ENCODE assay signal across 8 mouse cellular contexts in genomic region chr1:131181642-131182527, GRCm38 (mm10). TPM values are rescaled to one million over a fixed set of nuclear protein-coding genes. Genes with fewer than 3 reads are reported as not detected.
DNase-seq lines count a peak whose midpoint lies in the region; ATAC-seq and TF ChIP-seq lines count a peak whose summit lies in the region.

No protein-coding gene starts in this region.

- intact Hi-C loops in heart, postnatal 36 days (cut with DNase I): loop anchor here (1.0 to 2.0 kb wide), 3 partner anchors 25 to 78 kb away; no protein-coding TSS in a partner anchor

- peaks cover 37% of the 10 kb centered on the region for H3K36me3 ChIP-seq in forebrain, embryonic 10.5 days (replicated peaks)
- H3K36me3 ChIP-seq in lung, embryonic 16.5 days (ENCODE audit: control insufficient read depth, insufficient read depth, low read length): peaks cover 10% of the 10 kb centered on the region; the same call in 1 of the 2 replicates

- peak; percentile 89 for DNase-seq in ES-CJ7 (ENCODE audit: low read depth, low spot score)
- peak; percentile 32 for DNase-seq in c-Kit-negative CD71-positive TER-119-positive erythroid progenitor cells, embryonic 14.5 days (ENCODE audit: low read depth, low spot score)
- peak; percentile 72 for DNase-seq in forebrain, embryonic 10.5 days (ENCODE audit: extremely low spot score, low spot score)
- peak; percentile 82 to 83 for DNase-seq in heart, postnatal 36 days
- peak; percentile 68 to 84 for DNase-seq in layer of hippocampus, adult 2 months (ENCODE audit: low spot score in 2 of 2)
- peak; percentile 68 for DNase-seq in ovary, postnatal 14 days (ENCODE audit: low spot score)
- peak; percentile 71 to 86 for DNase-seq in thymus, postnatal 10 days (ENCODE audit: low spot score in 2 of 2)

- no peaks in the 10 kb centered on the region for H3K4me1 ChIP-seq in forebrain, embryonic 10.5 days
- 0 out of 2 replicates have a peak, but pooled peaks cover 2% of the 10 kb centered on the region for H3K4me1 ChIP-seq in lung, embryonic 16.5 days (replicated peaks; ENCODE audit: control insufficient read depth, insufficient read depth, low read length)

- no peak overlapping the region for H3K9ac ChIP-seq in lung, embryonic 16.5 days (ENCODE audit: low read length)

- 75% methylated on average over 9 of the region's 9 CpGs for WGBS in forebrain, embryonic 10.5 days
- 59% methylated on average over 9 of the region's 9 CpGs for WGBS in lung, embryonic 16.5 days

- no peak overlapping the region for H3K4me2 ChIP-seq in lung, embryonic 16.5 days (ENCODE audit: low read depth, low read length)

- no peak overlapping the region for H3K27ac ChIP-seq in forebrain, embryonic 10.5 days
- H3K27ac ChIP-seq in layer of hippocampus, adult 2 months: peak overlapping the region; percentile 43; the same call in 1 of the 2 replicates
- no peak overlapping the region for H3K27ac ChIP-seq in lung, embryonic 16.5 days (ENCODE audit: low read length)

- H3K4me3 ChIP-seq in forebrain, embryonic 10.5 days: no peak overlapping the region
- no peak overlapping the region for H3K4me3 ChIP-seq in layer of hippocampus, adult 2 months
- no peak overlapping the region for H3K4me3 ChIP-seq in lung, embryonic 16.5 days (ENCODE audit: low read length)

- ATAC-seq in lung, embryonic 16.5 days (ENCODE audit: low read depth): peak; percentile 55; the same call in 1 of the 2 replicates

- H3K27me3 ChIP-seq in forebrain, embryonic 10.5 days (ENCODE audit: poor library complexity, severe bottlenecking): no peaks in the 10 kb centered on the region
- H3K27me3 ChIP-seq in lung, embryonic 16.5 days (ENCODE audit: control insufficient read depth, insufficient read depth, low read depth, low read length): no peaks in the 10 kb centered on the region

- TF ChIP-seq CTCF in layer of hippocampus, adult 2 months (conservative IDR thresholded peaks at IDR 0.05): peak; percentile 94

- H3K9me3 ChIP-seq in forebrain, embryonic 10.5 days: no peaks in the 10 kb centered on the region
- H3K9me3 ChIP-seq in lung, embryonic 16.5 days (ENCODE audit: control insufficient read depth, low read length): no peaks in the 10 kb centered on the region

RNA-seq across cellular contexts. Expression of gene Eif2d, which starts 28.9 kb away (rescaled TPM):
- polyA plus RNA-seq in forebrain, embryonic 10.5 days (2016; fragmentation: Nextera tagmentation; extraction: Ambion mirVana): 66.9 and 70.2 TPM in 2 replicates
- total RNA-seq in heart, postnatal 36 days (2021): 10 to 100 TPM; 34.0 to 39.3 TPM
- total RNA-seq in layer of hippocampus, adult 2 months (2021): 10 to 100 TPM; 41.2 to 48.6 TPM
- polyA plus RNA-seq in lung, embryonic 16.5 days (2015; fragmentation: Nextera tagmentation; extraction: Ambion mirVana): 63.6 and 64.4 TPM in 2 replicates

RNA-seq across cellular contexts. Expression of gene Dyrk3, which starts 43.7 kb away (rescaled TPM):
- 13.3 and 15.5 TPM in 2 replicates for polyA plus RNA-seq in forebrain, embryonic 10.5 days (2016; fragmentation: Nextera tagmentation; extraction: Ambion mirVana)
- under 1 TPM; 0.14 to 0.33 TPM for total RNA-seq in heart, postnatal 36 days (2021)
- total RNA-seq in layer of hippocampus, adult 2 months (2021): 10 to 100 TPM; 19.2 to 21.7 TPM
- 4.4 and 4.5 TPM in 2 replicates for polyA plus RNA-seq in lung, embryonic 16.5 days (2015; fragmentation: Nextera tagmentation; extraction: Ambion mirVana)

Comparison
In these comparisons a context has a peak if more than half of its experiments do, and no peak if none do; other contexts are left out.
1. DNase-seq: peak in every context shown above with its lines; median percentile 89 in ES-CJ7; 82 in heart, postnatal 36 days; 78 in thymus, postnatal 10 days; 76 in layer of hippocampus, adult 2 months; 72 in forebrain, embryonic 10.5 days; 68 in ovary, postnatal 14 days; 32 in c-Kit-negative CD71-positive TER-119-positive erythroid progenitor cells, embryonic 14.5 days.
2. RNA of gene Dyrk3, which starts 43.7 kb away (total RNA-seq): 19.2 to 21.7 TPM in layer of hippocampus, adult 2 months; 0.14 to 0.33 TPM in heart, postnatal 36 days; every median in the first group is over 10 times any median in the second.